Comparison of ENCODE assay signal across 14 mouse cellular contexts in the genomic region with DNA sequence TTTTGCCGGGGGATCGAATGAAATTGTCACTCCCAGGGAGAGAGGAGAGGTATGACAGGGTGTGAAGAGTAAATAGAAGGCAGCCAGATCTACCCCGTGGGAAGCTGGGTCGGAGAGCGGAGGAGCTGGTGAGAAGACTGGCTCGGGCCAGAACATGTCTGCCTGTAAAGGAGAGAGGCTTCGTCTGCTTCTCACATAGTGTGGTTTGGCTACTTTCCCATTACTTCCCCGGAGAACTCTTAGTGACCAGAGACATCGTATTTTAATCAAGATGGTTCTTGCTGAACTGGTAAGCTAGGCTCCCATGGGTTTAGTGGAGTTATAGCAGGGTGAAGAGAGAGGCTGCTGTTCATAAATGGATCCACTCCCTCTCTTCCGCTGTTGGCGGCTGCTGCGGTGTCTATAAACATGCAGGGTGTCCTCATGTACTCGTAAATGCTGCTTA.
DNase-seq lines count a peak whose midpoint lies in the region; ATAC-seq lines count a peak whose summit lies in the region.
"Had no signal": no experiment of that assay in that cellular context is flagged by ENCODE, and none has a peak within 500 bp of the region (broad histone marks: within the 10 kb centered on the region; RNA-seq: fewer than 3 reads in every experiment).

No protein-coding gene starts in this region.

- 61% methylated on average over 13 of the region's 13 CpGs for WGBS in heart, embryonic 13.5 days
- WGBS in limb, embryonic 12.5 days: 56% methylated on average over 13 of the region's 13 CpGs

- peak overlapping the region; percentile 53; the same call in 1 of the 2 replicates for H3K27ac ChIP-seq in heart, embryonic 13.5 days (replicated peaks)
- H3K27ac ChIP-seq in limb, embryonic 12.5 days: peak overlapping the region; percentile 23
- H3K27ac ChIP-seq: forebrain, embryonic 13.5 days; hindbrain, embryonic 12.5 days; stomach, embryonic 15.5 days had no signal

- ATAC-seq in heart, embryonic 13.5 days (ENCODE audit: extremely low read depth, insufficient number of reproducible peaks, low FRiP score, low TSS enrichment): no peak
- no peak for ATAC-seq in limb, embryonic 12.5 days (ENCODE audit: insufficient number of reproducible peaks, insufficient read depth, low FRiP score, low TSS enrichment, low read depth)
- ATAC-seq: forebrain, embryonic 13.5 days had no signal

- H3K9ac ChIP-seq in heart, embryonic 13.5 days: no peak overlapping the region
- H3K9ac ChIP-seq in limb, embryonic 12.5 days (replicated peaks): no peak overlapping the region
- H3K9ac ChIP-seq: forebrain, embryonic 13.5 days; hindbrain, embryonic 12.5 days; stomach, embryonic 15.5 days had no signal

- H3K4me2 ChIP-seq in heart, embryonic 13.5 days: no peak overlapping the region
- H3K4me2 ChIP-seq in limb, embryonic 12.5 days: no peak overlapping the region
- H3K4me2 ChIP-seq: forebrain, embryonic 13.5 days; hindbrain, embryonic 12.5 days; stomach, embryonic 15.5 days had no signal

- no peaks in the 10 kb centered on the region for H3K9me3 ChIP-seq in heart, embryonic 13.5 days
- no peaks in the 10 kb centered on the region for H3K9me3 ChIP-seq in limb, embryonic 12.5 days
- H3K9me3 ChIP-seq: forebrain, embryonic 13.5 days; hindbrain, embryonic 12.5 days; stomach, embryonic 15.5 days had no signal

- no peaks in the 10 kb centered on the region for H3K27me3 ChIP-seq in heart, embryonic 13.5 days (replicated peaks)
- no peaks in the 10 kb centered on the region for H3K27me3 ChIP-seq in limb, embryonic 12.5 days
- H3K27me3 ChIP-seq: forebrain, embryonic 13.5 days; hindbrain, embryonic 12.5 days; stomach, embryonic 15.5 days had no signal

- no peaks in the 10 kb centered on the region for H3K36me3 ChIP-seq in heart, embryonic 13.5 days
- H3K36me3 ChIP-seq in limb, embryonic 12.5 days: no peaks in the 10 kb centered on the region
- H3K36me3 ChIP-seq: hindbrain, embryonic 12.5 days; stomach, embryonic 15.5 days had no signal

- H3K4me3 ChIP-seq in heart, embryonic 13.5 days: no peak overlapping the region
- H3K4me3 ChIP-seq in limb, embryonic 12.5 days (replicated peaks): no peak overlapping the region
- H3K4me3 ChIP-seq: forebrain, embryonic 13.5 days; hindbrain, embryonic 12.5 days; stomach, embryonic 15.5 days had no signal

- H3K4me1 ChIP-seq in heart, embryonic 13.5 days: peaks cover 25% of the 10 kb centered on the region
- H3K4me1 ChIP-seq in limb, embryonic 12.5 days (replicated peaks): peaks cover 31% of the 10 kb centered on the region
- H3K4me1 ChIP-seq: stomach, embryonic 15.5 days had no signal

- DNase-seq in cerebellum, postnatal 10 days: peak; percentile 57
- no peak for DNase-seq in cerebellum, postnatal 25 days
- peak; percentile 24 for DNase-seq in kidney, adult 11 months
- no peak for DNase-seq in kidney, adult 18-20 months
- DNase-seq in T-cell, adult 2 months (ENCODE audit: low spot score): no peak
- DNase-seq in embryo, embryonic 10 days (ENCODE audit: low spot score): no peak
- DNase-seq: adrenal gland, postnatal 36 days; cerebellum, postnatal 36 days; right cerebral cortex, adult 18-20 months had no signal

Comparison
In these comparisons a context has a peak if more than half of its experiments do, and no peak if none do; other contexts are left out.
1. DNase-seq: peak in cerebellum, postnatal 10 days (2 of 2) and kidney, adult 11 months (single experiment); none in cerebellum, postnatal 25 days (0 of 2), kidney, adult 18-20 months (single experiment), T-cell, adult 2 months (single experiment) and embryo, embryonic 10 days (single experiment).